Mouse (Mus musculus): ENCODE data around the gene Ttc38. TPM values are rescaled to one million over a fixed set of nuclear protein-coding genes. Genes with fewer than 3 reads are reported as not detected.

The Ttc38 gene
- 2.6 and 3.5 TPM in 2 replicates for polyA plus RNA-seq (2016; fragmentation: Nextera tagmentation; extraction: Ambion mirVana)

GRCm38 (mm10) chr15:85831954-85832590, at the start of gene Ttc38:
Ttc38 (plus strand) TSS chr15:85832306.
- WGBS: 2% methylated on average over 27 of the region's 27 CpGs
- H3K4me1 ChIP-seq: peaks cover 18% of the 10 kb centered on the region
- H3K36me3 ChIP-seq: no peaks in the 10 kb centered on the region
- H3K27ac ChIP-seq: peak within 1 kb of the TSS; percentile 84
- H3K27me3 ChIP-seq (ENCODE audit: insufficient read depth, poor library complexity, severe bottlenecking): no peaks in the 10 kb centered on the region
- H3K4me3 ChIP-seq: peak within 1 kb of the TSS; percentile 78
- no peaks in the 10 kb centered on the region for H3K9me3 ChIP-seq
- peak; percentile 91 for DNase-seq (ENCODE audit: low spot score)

GRCm38 (mm10) chr15:85783146-85783545, 49.0 kb upstream of the Ttc38 start:
- H3K9me3 ChIP-seq: peaks cover 2% of the 10 kb centered on the region; the same call in 1 of the 2 replicates
- DNase-seq (ENCODE audit: low spot score): peak; percentile 36
- H3K4me3 ChIP-seq: no peak overlapping the region
- H3K27ac ChIP-seq: no peak overlapping the region
- WGBS: 88% methylated on average over 4 of the region's 4 CpGs
- no peaks in the 10 kb centered on the region for H3K36me3 ChIP-seq
- no peaks in the 10 kb centered on the region for H3K4me1 ChIP-seq
- H3K27me3 ChIP-seq (ENCODE audit: insufficient read depth, poor library complexity, severe bottlenecking): no peaks in the 10 kb centered on the region

GRCm38 (mm10) chr15:85784341-85784740, 47.8 kb upstream of the Ttc38 start:
- Histone ChIP-seq H3K27me3 (ENCODE audit: insufficient read depth, poor library complexity, severe bottlenecking) (no peaks in the 10 kb centered on the region), H3K4me1 (no peaks in the 10 kb centered on the region; the same call in 1 of the 2 replicates), H3K27ac (no peak overlapping the region), H3K4me3 (no peak overlapping the region), H3K9me3 (peaks cover 2% of the 10 kb centered on the region; the same call in 1 of the 2 replicates), H3K36me3 (no peaks in the 10 kb centered on the region)
- peak; percentile 55 for DNase-seq (ENCODE audit: low spot score)
- WGBS: 94% methylated on average over 3 of the region's 3 CpGs

- no peaks in the 10 kb centered on the region; the same call in 1 of the 2 replicates for H3K4me1 ChIP-seq
- no peaks in the 10 kb centered on the region for H3K27me3 ChIP-seq (ENCODE audit: insufficient read depth, poor library complexity, severe bottlenecking)
- WGBS: 68% methylated on average over 5 of the region's 5 CpGs
- DNase-seq (ENCODE audit: low spot score): peak; percentile 51
- no peak overlapping the region for H3K4me3 ChIP-seq
- peaks cover 2% of the 10 kb centered on the region; the same call in 1 of the 2 replicates for H3K9me3 ChIP-seq
- no peaks in the 10 kb centered on the region for H3K36me3 ChIP-seq
- H3K27ac ChIP-seq: no peak overlapping the region
Observed at GRCm38 (mm10) chr15:85786711-85787110, 45.4 kb upstream of the Ttc38 start.

GRCm38 (mm10) chr15:85787482-85787881, 44.6 kb upstream of the Ttc38 start:
- Histone ChIP-seq H3K36me3 (no peaks in the 10 kb centered on the region), H3K9me3 (peaks cover 2% of the 10 kb centered on the region; the same call in 1 of the 2 replicates), H3K27ac (no peak overlapping the region), H3K4me3 (no peak overlapping the region), H3K4me1 (no peaks in the 10 kb centered on the region; the same call in 1 of the 2 replicates), H3K27me3 (ENCODE audit: insufficient read depth, poor library complexity, severe bottlenecking) (no peaks in the 10 kb centered on the region)
- 90% methylated on average over 6 of the region's 6 CpGs for WGBS
- peak; percentile 65 for DNase-seq (ENCODE audit: low spot score)

GRCm38 (mm10) chr15:85788051-85788450, 44.1 kb upstream of the Ttc38 start:
- Histone ChIP-seq H3K36me3 (no peaks in the 10 kb centered on the region), H3K27ac (no peak overlapping the region), H3K4me3 (no peak overlapping the region), H3K4me1 (no peaks in the 10 kb centered on the region; the same call in 1 of the 2 replicates), H3K9me3 (peaks cover 2% of the 10 kb centered on the region; the same call in 1 of the 2 replicates), H3K27me3 (ENCODE audit: insufficient read depth, poor library complexity, severe bottlenecking) (no peaks in the 10 kb centered on the region)
- peak; percentile 71 for DNase-seq (ENCODE audit: low spot score)
- 91% methylated on average over 4 of the region's 4 CpGs for WGBS

GRCm38 (mm10) chr15:85788633-85789032, 43.5 kb upstream of the Ttc38 start:
- no peak overlapping the region for H3K27ac ChIP-seq
- H3K9me3 ChIP-seq: no peaks in the 10 kb centered on the region
- no peaks in the 10 kb centered on the region for H3K27me3 ChIP-seq (ENCODE audit: insufficient read depth, poor library complexity, severe bottlenecking)
- H3K36me3 ChIP-seq: no peaks in the 10 kb centered on the region
- no peaks in the 10 kb centered on the region; the same call in 1 of the 2 replicates for H3K4me1 ChIP-seq
- DNase-seq (ENCODE audit: low spot score): peak; percentile 67
- WGBS: 73% methylated on average over 16 of the region's 16 CpGs
- no peak overlapping the region for H3K4me3 ChIP-seq

GRCm38 (mm10) chr15:85791449-85791848, 40.7 kb upstream of the Ttc38 start:
- Histone ChIP-seq H3K9me3 (no peaks in the 10 kb centered on the region), H3K4me3 (no peak overlapping the region), H3K36me3 (no peaks in the 10 kb centered on the region), H3K4me1 (no peaks in the 10 kb centered on the region; the same call in 1 of the 2 replicates), H3K27me3 (ENCODE audit: insufficient read depth, poor library complexity, severe bottlenecking) (no peaks in the 10 kb centered on the region), H3K27ac (no peak overlapping the region)
- peak; percentile 38 for DNase-seq (ENCODE audit: low spot score)
- 81% methylated on average over 4 of the region's 4 CpGs for WGBS

GRCm38 (mm10) chr15:85792819-85793218, 39.3 kb upstream of the Ttc38 start:
- DNase-seq (ENCODE audit: low spot score): no peak
- Histone ChIP-seq H3K9me3 (no peaks in the 10 kb centered on the region), H3K27me3 (ENCODE audit: insufficient read depth, poor library complexity, severe bottlenecking) (no peaks in the 10 kb centered on the region), H3K4me1 (no peaks in the 10 kb centered on the region; the same call in 1 of the 2 replicates), H3K4me3 (no peak overlapping the region), H3K27ac (no peak overlapping the region), H3K36me3 (no peaks in the 10 kb centered on the region)
- WGBS: 77% methylated on average over 1 of the region's 1 CpGs

GRCm38 (mm10) chr15:85795516-85795915, 36.6 kb upstream of the Ttc38 start:
- Histone ChIP-seq H3K27me3 (ENCODE audit: insufficient read depth, poor library complexity, severe bottlenecking) (no peaks in the 10 kb centered on the region), H3K9me3 (no peaks in the 10 kb centered on the region), H3K36me3 (no peaks in the 10 kb centered on the region), H3K4me1 (no peaks in the 10 kb centered on the region), H3K27ac (no peak overlapping the region), H3K4me3 (no peak overlapping the region)
- 73% methylated on average over 6 of the region's 6 CpGs for WGBS
- no peak for DNase-seq (ENCODE audit: low spot score)

- peak; percentile 46 for DNase-seq (ENCODE audit: low spot score)
- 83% methylated on average over 8 of the region's 8 CpGs for WGBS
Observed at GRCm38 (mm10) chr15:85798676-85799075, 33.4 kb upstream of the Ttc38 start.

GRCm38 (mm10) chr15:85802931-85803330, 29.2 kb upstream of the Ttc38 start:
- Histone ChIP-seq H3K36me3 (peaks cover 9% of the 10 kb centered on the region; the same call in 1 of the 2 replicates), H3K4me1 (no peaks in the 10 kb centered on the region), H3K4me3 (no peak overlapping the region), H3K27ac (no peak overlapping the region), H3K27me3 (ENCODE audit: insufficient read depth, poor library complexity, severe bottlenecking) (no peaks in the 10 kb centered on the region; the same call in 1 of the 2 replicates), H3K9me3 (no peaks in the 10 kb centered on the region)
- peak; percentile 7 for DNase-seq (ENCODE audit: low spot score)
- 74% methylated on average over 2 of the region's 2 CpGs for WGBS

More at GRCm38 (mm10) chr15:85798676-85799075, 33.4 kb upstream of the Ttc38 start:
- no peaks in the 10 kb centered on the region; the same call in 1 of the 2 replicates for H3K27me3 ChIP-seq (ENCODE audit: insufficient read depth, poor library complexity, severe bottlenecking)
- H3K36me3 ChIP-seq: no peaks in the 10 kb centered on the region
- no peaks in the 10 kb centered on the region for H3K9me3 ChIP-seq
- no peak overlapping the region for H3K27ac ChIP-seq
- H3K4me1 ChIP-seq: no peaks in the 10 kb centered on the region
- H3K4me3 ChIP-seq: no peak overlapping the region

- Histone ChIP-seq H3K27ac (no peak overlapping the region), H3K4me3 (no peak overlapping the region), H3K36me3 (peaks cover 9% of the 10 kb centered on the region; the same call in 1 of the 2 replicates), H3K27me3 (ENCODE audit: insufficient read depth, poor library complexity, severe bottlenecking) (no peaks in the 10 kb centered on the region), H3K4me1 (peaks cover 8% of the 10 kb centered on the region), H3K9me3 (no peaks in the 10 kb centered on the region)
- no peak for DNase-seq (ENCODE audit: low spot score)
- 58% methylated on average over 4 of the region's 4 CpGs for WGBS
Observed at GRCm38 (mm10) chr15:85806886-85807285, 25.2 kb upstream of the Ttc38 start.

Measured in heart, embryonic 10.5 days (tissue).